Comparison of ENCODE assay signal across 15 mouse cellular contexts in genomic region chr13:101524781-101525180, GRCm38 (mm10).
DNase-seq lines count a peak whose midpoint lies in the region; ATAC-seq and TF ChIP-seq lines count a peak whose summit lies in the region.
"Had no signal": no experiment of that assay in that cellular context is flagged by ENCODE, and none has a peak within 500 bp of the region (broad histone marks: within the 10 kb centered on the region; RNA-seq: fewer than 3 reads in every experiment).

No protein-coding gene starts in this region.

- H3K79me2 ChIP-seq in liver, adult 2 months (ENCODE audit: control insufficient read depth, insufficient read depth, low read length): no peaks in the 10 kb centered on the region

- no peaks in the 10 kb centered on the region for H3K9me3 ChIP-seq in hindbrain, embryonic 12.5 days (replicated peaks)
- H3K9me3 ChIP-seq: G1E had no signal

- no peaks in the 10 kb centered on the region for H3K27me3 ChIP-seq in liver, adult 2 months (ENCODE audit: control insufficient read depth, insufficient read depth, low read length)
- no peaks in the 10 kb centered on the region for H3K27me3 ChIP-seq in hindbrain, embryonic 12.5 days
- H3K27me3 ChIP-seq: CH12.LX, Patski had no signal

- no peak for TF ChIP-seq POLR2A in liver, adult 2 months (IDR thresholded peaks at IDR 0.05; ENCODE audit: extremely low read depth, insufficient read depth, low read length)

- no peak overlapping the region for H3K9ac ChIP-seq in liver, adult 2 months (ENCODE audit: low read depth, low read length)
- H3K9ac ChIP-seq in hindbrain, embryonic 12.5 days: no peak overlapping the region

- peak; percentile 95 for DNase-seq in liver, adult 2 months (ENCODE audit: extremely low read depth, low read depth, low spot score)
- no peak for DNase-seq in liver
- peak; percentile 50 for DNase-seq in adipocyte (ENCODE audit: low spot score)
- DNase-seq in right cerebral cortex, postnatal 36 days (ENCODE audit: low spot score in 2 of 2): no peak
- DNase-seq: B cell, adult 2 months; cerebellum, adult 11 months; cerebellum, adult 11-12 months; cerebellum, adult 8-10 months had no signal

- WGBS in liver, adult 2 months: 28% methylated on average over 3 of the region's 3 CpGs
- WGBS in hindbrain, embryonic 12.5 days: 88% methylated on average over 3 of the region's 3 CpGs

- no peak for ATAC-seq in hindbrain, embryonic 12.5 days (ENCODE audit: low FRiP score)
- ATAC-seq: activated CD4-positive, CD25-positive, alpha-beta regulatory T cell, adult 4 months; CD4-positive, CD25-positive, alpha-beta regulatory T cell, adult 4 months; Patski had no signal

- H3K4me3 ChIP-seq in liver, adult 2 months (ENCODE audit: insufficient read depth, low read depth, low read length): no peak overlapping the region
- H3K4me3 ChIP-seq in brown adipose tissue, adult 24 weeks (ENCODE audit: insufficient read depth, low read depth, low read length): no peak overlapping the region
- no peak overlapping the region for H3K4me3 ChIP-seq in hindbrain, embryonic 12.5 days

- H3K4me1 ChIP-seq in liver, adult 2 months (ENCODE audit: control insufficient read depth, insufficient read depth, low read length): peaks cover 14% of the 10 kb centered on the region
- no peaks in the 10 kb centered on the region; the same call in 1 of the 2 replicates for H3K4me1 ChIP-seq in brown adipose tissue, adult 24 weeks (ENCODE audit: control insufficient read depth, insufficient read depth, insufficient read length, low read length)
- no peaks in the 10 kb centered on the region for H3K4me1 ChIP-seq in hindbrain, embryonic 12.5 days

- no peak overlapping the region for H3K4me2 ChIP-seq in hindbrain, embryonic 12.5 days (replicated peaks)

- H3K36me3 ChIP-seq in liver, adult 2 months (ENCODE audit: control insufficient read depth, insufficient read depth, low read length): no peaks in the 10 kb centered on the region
- no peaks in the 10 kb centered on the region for H3K36me3 ChIP-seq in hindbrain, embryonic 12.5 days
- H3K36me3 ChIP-seq: G1E had no signal

- TF ChIP-seq CTCF in liver, adult 2 months (IDR thresholded peaks at IDR 0.05; ENCODE audit: low read depth, low read length): no peak

- peak overlapping the region; percentile 49 for H3K27ac ChIP-seq in liver, adult 2 months (replicated peaks; ENCODE audit: insufficient read depth, low read depth, low read length)
- peak overlapping the region; percentile 98 for H3K27ac ChIP-seq in brown adipose tissue, adult 24 weeks (replicated peaks; ENCODE audit: low read depth, low read length)
- no peak overlapping the region for H3K27ac ChIP-seq in hindbrain, embryonic 12.5 days

Comparison
In these comparisons a context has a peak if more than half of its experiments do, and no peak if none do; other contexts are left out.
1. DNase-seq: peak in liver, adult 2 months (single experiment) and adipocyte (single experiment); none in liver (single experiment) and right cerebral cortex, postnatal 36 days (0 of 2).